Mouse (Mus musculus): ENCODE data around the gene Tars2. TPM values are rescaled to one million over a fixed set of nuclear protein-coding genes. Genes with fewer than 3 reads are reported as not detected.

Gene Tars2
- polyA plus RNA-seq, 1 experiment from 2014 or later = 41.3 TPM

- H3K9ac ChIP-seq (ENCODE audit: low read length) = no peak overlapping the region
- H3K4me1 ChIP-seq (ENCODE audit: control insufficient read depth in 2 of 2, insufficient read depth in 2 of 2, low read length in 2 of 2) = no peaks in the 10 kb centered on the region
- H3K27ac ChIP-seq (replicated peaks in 1 of 2; ENCODE audit: control insufficient read depth in 1 of 2, insufficient read depth in 1 of 2, low read depth in 2 of 2, low read length in 2 of 2) = no peak overlapping the region
- H3K4me2 ChIP-seq (ENCODE audit: low read length) = no peak overlapping the region
- no peaks in the 10 kb centered on the region for H3K27me3 ChIP-seq (ENCODE audit: control insufficient read depth, insufficient read depth, low read length)
- 92% methylated on average over 4 of the region's 4 CpGs for WGBS
- no peaks in the 10 kb centered on the region for H3K9me3 ChIP-seq (ENCODE audit: control insufficient read depth, low read length)
- peaks cover 73% of the 10 kb centered on the region for H3K36me3 ChIP-seq (ENCODE audit: control insufficient read depth, insufficient read depth, low read length)
- no peak for ATAC-seq (ENCODE audit: insufficient number of reproducible peaks, insufficient read depth, low FRiP score, low read depth)
- H3K4me3 ChIP-seq (ENCODE audit: control insufficient read depth in 1 of 2, insufficient read depth in 1 of 2, low read depth in 1 of 2, low read length in 2 of 2) = no peak overlapping the region
These were observed 25.5 kb upstream of the Tars2 start for GRCm38 (mm10) chr3:95785501-95785900.

GRCm38 (mm10) chr3:95771985-95772384 is 12.0 kb upstream of the Tars2 start:
- Histone ChIP-seq H3K9me3 (ENCODE audit: control insufficient read depth, low read length) (no peaks in the 10 kb centered on the region), H3K4me1 (ENCODE audit: control insufficient read depth in 2 of 2, insufficient read depth in 2 of 2, low read length in 2 of 2) (no peaks in the 10 kb centered on the region), H3K4me3 (ENCODE audit: control insufficient read depth in 1 of 2, insufficient read depth in 1 of 2, low read depth in 1 of 2, low read length in 2 of 2) (no peak overlapping the region), H3K36me3 (ENCODE audit: control insufficient read depth, insufficient read depth, low read length) (peaks cover 95% of the 10 kb centered on the region), H3K9ac (ENCODE audit: low read length) (no peak overlapping the region), H3K27me3 (ENCODE audit: control insufficient read depth, insufficient read depth, low read length) (no peaks in the 10 kb centered on the region), H3K27ac (replicated peaks in 1 of 2; ENCODE audit: control insufficient read depth in 1 of 2, insufficient read depth in 1 of 2, low read depth in 2 of 2, low read length in 2 of 2) (no peak overlapping the region), H3K4me2 (ENCODE audit: low read length) (no peak overlapping the region)
- ATAC-seq (ENCODE audit: insufficient number of reproducible peaks, insufficient read depth, low FRiP score, low read depth) = no peak

DNA sequence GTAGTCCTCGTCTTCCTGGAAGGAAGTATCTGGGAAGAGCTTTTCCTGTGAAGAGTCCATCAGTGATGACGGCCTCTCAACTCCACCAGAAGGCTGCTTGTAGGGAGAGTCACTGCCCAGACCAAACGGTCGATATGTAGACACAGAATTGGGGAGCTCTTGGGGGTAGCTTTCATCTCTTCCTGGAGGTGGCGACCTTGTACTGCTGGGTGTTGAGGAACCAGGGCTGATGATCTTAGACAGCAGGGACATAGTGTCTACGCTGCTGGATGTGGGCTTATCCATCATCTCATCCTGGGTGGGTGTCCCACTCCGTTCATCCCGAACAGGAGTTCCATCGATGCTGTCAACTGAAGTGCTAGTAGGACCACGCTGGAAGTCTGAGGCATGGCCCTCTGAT is 5.5 kb upstream of the Tars2 start:
- 0 out of 4 replicates have a peak overlapping the region, but pooled peaks of 1 of the 2 experiments have one; percentile 47 for H3K27ac ChIP-seq (replicated peaks in 1 of 2; ENCODE audit: control insufficient read depth in 1 of 2, insufficient read depth in 1 of 2, low read depth in 2 of 2, low read length in 2 of 2)
- ATAC-seq (ENCODE audit: insufficient number of reproducible peaks, insufficient read depth, low FRiP score, low read depth) = no peak
- WGBS = 86% methylated on average over 10 of the region's 10 CpGs
- no peaks in the 10 kb centered on the region for H3K9me3 ChIP-seq (ENCODE audit: control insufficient read depth, low read length)
- H3K36me3 ChIP-seq (ENCODE audit: control insufficient read depth, insufficient read depth, low read length) = peaks cover 74% of the 10 kb centered on the region
- H3K9ac ChIP-seq (ENCODE audit: low read length) = no peak overlapping the region
- H3K4me1 ChIP-seq (ENCODE audit: control insufficient read depth in 2 of 2, insufficient read depth in 2 of 2, low read length in 2 of 2) = no peaks in the 10 kb centered on the region; a peak in 1 of 4 replicates
- no peak overlapping the region for H3K4me3 ChIP-seq (ENCODE audit: control insufficient read depth in 1 of 2, insufficient read depth in 1 of 2, low read depth in 1 of 2, low read length in 2 of 2)
- H3K27me3 ChIP-seq (ENCODE audit: control insufficient read depth, insufficient read depth, low read length) = no peaks in the 10 kb centered on the region
- H3K4me2 ChIP-seq (ENCODE audit: low read length) = no peak overlapping the region

DNA sequence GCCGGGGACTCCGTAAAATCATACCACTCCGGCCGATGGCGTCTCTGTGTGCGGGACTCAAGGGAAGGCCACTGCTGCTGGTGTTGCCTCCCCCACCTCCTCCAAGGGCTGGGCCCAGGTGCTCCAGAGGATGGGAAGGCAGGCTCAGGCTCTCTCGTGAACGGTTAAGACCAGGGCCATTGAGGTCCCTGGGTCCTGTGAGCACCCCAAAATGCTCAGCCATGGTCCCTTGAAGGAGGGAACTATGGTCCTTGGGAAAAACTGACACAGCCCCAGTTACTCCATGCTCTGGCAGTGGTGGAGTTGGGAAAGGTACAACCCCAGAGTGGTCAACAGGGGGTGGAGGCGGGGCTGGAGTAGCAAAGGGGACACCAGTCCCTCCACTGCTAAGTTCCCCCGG is 3.8 kb upstream of the Tars2 start:
- Histone ChIP-seq H3K36me3 (ENCODE audit: control insufficient read depth, insufficient read depth, low read length) (peaks cover 60% of the 10 kb centered on the region), H3K9ac (ENCODE audit: low read length) (no peak overlapping the region)

GRCm38 (mm10) chr3:95762961-95763360 is 3.0 kb upstream of the Tars2 start:
- H3K9ac ChIP-seq (ENCODE audit: low read length) = no peak overlapping the region
- H3K4me3 ChIP-seq (ENCODE audit: control insufficient read depth in 1 of 2, insufficient read depth in 1 of 2, low read depth in 1 of 2, low read length in 2 of 2) = no peak overlapping the region
- H3K4me2 ChIP-seq (ENCODE audit: low read length) = no peak overlapping the region
- ATAC-seq (ENCODE audit: insufficient number of reproducible peaks, insufficient read depth, low FRiP score, low read depth) = no peak
- H3K9me3 ChIP-seq (ENCODE audit: control insufficient read depth, low read length) = no peaks in the 10 kb centered on the region
- 62% methylated on average over 6 of the region's 6 CpGs for WGBS
- peak overlapping the region in 1 of 2 experiments; percentile 45; a peak in 1 of 4 replicates for H3K27ac ChIP-seq (replicated peaks in 1 of 2; ENCODE audit: control insufficient read depth in 1 of 2, insufficient read depth in 1 of 2, low read depth in 2 of 2, low read length in 2 of 2)
- H3K36me3 ChIP-seq (ENCODE audit: control insufficient read depth, insufficient read depth, low read length) = peaks cover 51% of the 10 kb centered on the region
- H3K4me1 ChIP-seq (ENCODE audit: control insufficient read depth in 2 of 2, insufficient read depth in 2 of 2, low read length in 2 of 2) = peaks cover 0 to 3% of the 10 kb centered on the region in 2 experiments; a peak in 1 of 4 replicates
- H3K27me3 ChIP-seq (ENCODE audit: control insufficient read depth, insufficient read depth, low read length) = no peaks in the 10 kb centered on the region

More for the DNA sequence above, 3.8 kb upstream of the Tars2 start:
- Histone ChIP-seq H3K4me3 (ENCODE audit: control insufficient read depth in 1 of 2, insufficient read depth in 1 of 2, low read depth in 1 of 2, low read length in 2 of 2) (no peak overlapping the region), H3K4me2 (ENCODE audit: low read length) (no peak overlapping the region), H3K4me1 (ENCODE audit: control insufficient read depth in 2 of 2, insufficient read depth in 2 of 2, low read length in 2 of 2) (peaks cover 0 to under 1% of the 10 kb centered on the region in 2 experiments; a peak in 1 of 4 replicates), H3K27ac (replicated peaks in 1 of 2; ENCODE audit: control insufficient read depth in 1 of 2, insufficient read depth in 1 of 2, low read depth in 2 of 2, low read length in 2 of 2) (no peak overlapping the region), H3K9me3 (ENCODE audit: control insufficient read depth, low read length) (no peaks in the 10 kb centered on the region), H3K27me3 (ENCODE audit: control insufficient read depth, insufficient read depth, low read length) (no peaks in the 10 kb centered on the region)
- no peak for ATAC-seq (ENCODE audit: insufficient number of reproducible peaks, insufficient read depth, low FRiP score, low read depth)
- 88% methylated on average over 10 of the region's 10 CpGs for WGBS

DNA sequence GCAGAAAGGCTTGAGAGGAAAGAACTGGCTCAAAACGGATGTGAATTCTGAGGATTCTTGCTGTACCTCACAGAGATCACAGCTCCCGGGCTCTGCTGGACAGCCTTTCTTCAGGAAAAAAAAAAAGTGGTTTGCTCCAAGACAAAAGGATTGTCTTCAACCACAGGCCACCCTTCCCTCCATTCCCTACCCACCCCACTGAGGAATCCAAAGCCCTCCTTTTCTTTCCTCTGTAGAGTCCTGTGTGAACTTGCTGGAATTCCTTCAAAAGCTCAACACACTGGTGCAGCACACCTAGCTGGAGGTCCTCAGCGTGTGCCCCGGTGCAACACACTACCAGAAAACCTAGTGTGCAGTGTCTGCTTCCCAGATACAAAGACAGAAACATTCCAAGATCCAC is 1.8 kb upstream of the Tars2 start:
- no peak for ATAC-seq (ENCODE audit: insufficient number of reproducible peaks, insufficient read depth, low FRiP score, low read depth)
- no peaks in the 10 kb centered on the region for H3K9me3 ChIP-seq (ENCODE audit: control insufficient read depth, low read length)
- WGBS = 74% methylated on average over 4 of the region's 4 CpGs
- H3K9ac ChIP-seq (ENCODE audit: low read length) = no peak overlapping the region
- H3K27me3 ChIP-seq (ENCODE audit: control insufficient read depth, insufficient read depth, low read length) = no peaks in the 10 kb centered on the region
- H3K4me1 ChIP-seq (ENCODE audit: control insufficient read depth in 2 of 2, insufficient read depth in 2 of 2, low read length in 2 of 2) = peaks cover 0 to 3% of the 10 kb centered on the region in 2 experiments; a peak in 1 of 4 replicates
- H3K4me2 ChIP-seq (ENCODE audit: low read length) = no peak overlapping the region
- peaks cover 42% of the 10 kb centered on the region for H3K36me3 ChIP-seq (ENCODE audit: control insufficient read depth, insufficient read depth, low read length)
- no peak overlapping the region for H3K27ac ChIP-seq (replicated peaks in 1 of 2; ENCODE audit: control insufficient read depth in 1 of 2, insufficient read depth in 1 of 2, low read depth in 2 of 2, low read length in 2 of 2)
- no peak overlapping the region for H3K4me3 ChIP-seq (ENCODE audit: control insufficient read depth in 1 of 2, insufficient read depth in 1 of 2, low read depth in 1 of 2, low read length in 2 of 2)

- peaks cover 31% of the 10 kb centered on the region for H3K36me3 ChIP-seq (ENCODE audit: control insufficient read depth, insufficient read depth, low read length)
- H3K9ac ChIP-seq (ENCODE audit: low read length) = no peak overlapping the region
- H3K9me3 ChIP-seq (ENCODE audit: control insufficient read depth, low read length) = no peaks in the 10 kb centered on the region
- H3K4me1 ChIP-seq (ENCODE audit: control insufficient read depth in 2 of 2, insufficient read depth in 2 of 2, low read length in 2 of 2) = peaks cover 0 to 3% of the 10 kb centered on the region in 2 experiments; a peak in 1 of 4 replicates
- no peak for ATAC-seq (ENCODE audit: insufficient number of reproducible peaks, insufficient read depth, low FRiP score, low read depth)
- no peak overlapping the region for H3K4me3 ChIP-seq (ENCODE audit: control insufficient read depth in 1 of 2, insufficient read depth in 1 of 2, low read depth in 1 of 2, low read length in 2 of 2)
- H3K27me3 ChIP-seq (ENCODE audit: control insufficient read depth, insufficient read depth, low read length) = no peaks in the 10 kb centered on the region
- H3K4me2 ChIP-seq (ENCODE audit: low read length) = no peak overlapping the region
- H3K27ac ChIP-seq (replicated peaks in 1 of 2; ENCODE audit: control insufficient read depth in 1 of 2, insufficient read depth in 1 of 2, low read depth in 2 of 2, low read length in 2 of 2) = no peak overlapping the region
These were observed 650 bp upstream of the Tars2 start for GRCm38 (mm10) chr3:95760656-95761055.

All from heart, embryonic 14.5 days (tissue).